In the genomic region with DNA sequence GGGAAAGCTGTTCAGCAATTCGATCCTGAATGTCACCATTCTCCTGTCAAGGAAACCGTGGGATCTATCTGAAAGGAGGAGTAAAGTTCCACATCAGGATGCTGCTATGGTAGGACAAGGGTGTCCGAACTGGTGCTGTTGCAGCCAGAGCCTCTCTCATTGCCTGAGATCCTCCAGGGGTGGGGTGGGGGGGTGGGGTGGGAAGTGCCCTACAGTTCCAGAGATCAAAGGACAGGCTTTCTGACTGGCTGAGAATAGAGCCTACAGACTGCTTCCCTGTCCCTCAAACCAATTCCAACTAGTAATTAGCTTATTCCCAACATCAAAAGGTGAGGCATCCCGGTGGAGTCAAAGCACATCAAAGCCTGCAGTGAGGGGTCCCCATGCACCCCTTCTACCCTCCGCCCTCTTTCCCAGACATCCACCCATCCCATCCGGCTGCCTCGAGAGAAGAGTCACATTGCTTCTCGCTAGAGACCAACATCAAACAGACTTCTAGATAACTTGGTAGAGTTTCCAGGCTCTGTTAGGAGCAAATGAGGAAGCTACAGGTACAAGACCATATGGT, we compare ENCODE assay signal across 29 mouse cellular contexts.
DNase-seq lines count a peak whose midpoint lies in the region; ATAC-seq and TF ChIP-seq lines count a peak whose summit lies in the region.
"Had no signal": no experiment of that assay in that cellular context is flagged by ENCODE, and none has a peak within 500 bp of the region (broad histone marks: within the 10 kb centered on the region; RNA-seq: fewer than 3 reads in every experiment).

No protein-coding gene starts in this region.

- H3K36me3 ChIP-seq in forebrain, embryonic 11.5 days (ENCODE audit: control insufficient read depth, insufficient read depth, low read length) = no peaks in the 10 kb centered on the region
- H3K36me3 ChIP-seq in forebrain, postnatal 0 days (ENCODE audit: insufficient read depth) = no peaks in the 10 kb centered on the region
- no peaks in the 10 kb centered on the region for H3K36me3 ChIP-seq in forebrain, embryonic 13.5 days (ENCODE audit: poor library complexity, severe bottlenecking)
- H3K36me3 ChIP-seq in midbrain, embryonic 13.5 days = 0 out of 2 replicates have a peak, but pooled peaks cover 5% of the 10 kb centered on the region
- H3K36me3 ChIP-seq: embryonic facial prominence, embryonic 12.5 days; heart, embryonic 13.5 days; intestine, embryonic 15.5 days; limb, embryonic 13.5 days; liver, embryonic 12.5 days; neural tube, embryonic 13.5 days had no signal

- H3K9me3 ChIP-seq in forebrain, embryonic 11.5 days (ENCODE audit: control insufficient read depth, low read length) = no peaks in the 10 kb centered on the region
- no peaks in the 10 kb centered on the region for H3K9me3 ChIP-seq in forebrain, postnatal 0 days (ENCODE audit: low read length)
- no peaks in the 10 kb centered on the region for H3K9me3 ChIP-seq in forebrain, embryonic 13.5 days (replicated peaks)
- no peaks in the 10 kb centered on the region for H3K9me3 ChIP-seq in midbrain, embryonic 13.5 days
- H3K9me3 ChIP-seq: embryonic facial prominence, embryonic 12.5 days; heart, embryonic 13.5 days; hindbrain, embryonic 10.5 days; intestine, embryonic 15.5 days; limb, embryonic 13.5 days; liver, embryonic 12.5 days; neural tube, embryonic 13.5 days had no signal

- peak; percentile 55 for DNase-seq in forebrain, embryonic 11.5 days (ENCODE audit: low spot score)
- DNase-seq in forebrain, postnatal 0 days = no peak
- peak; percentile 56 for DNase-seq in brain, embryonic 14.5 days (ENCODE audit: low read depth)
- no peak for DNase-seq in cerebellum, postnatal 36 days
- no peak for DNase-seq in liver
- DNase-seq: adrenal gland, postnatal 14 days; cerebellum, adult 11-12 months; cerebellum, adult 9-11 months; heart, postnatal 10 days; kidney, adult 8-10 months; kidney, postnatal 10 days; lung, adult 18-20 months; thymus, adult 18-20 months; thymus, postnatal 25 days had no signal

- H3K9ac ChIP-seq in forebrain, embryonic 11.5 days (ENCODE audit: low read length) = no peak overlapping the region
- H3K9ac ChIP-seq in forebrain, postnatal 0 days = no peak overlapping the region
- no peak overlapping the region for H3K9ac ChIP-seq in forebrain, embryonic 13.5 days
- no peak overlapping the region for H3K9ac ChIP-seq in midbrain, embryonic 13.5 days (replicated peaks)
- H3K9ac ChIP-seq: embryonic facial prominence, embryonic 12.5 days; heart, embryonic 13.5 days; intestine, embryonic 15.5 days; limb, embryonic 13.5 days; liver, embryonic 12.5 days; neural tube, embryonic 13.5 days had no signal

- peaks cover 4% of the 10 kb centered on the region; the same call in 1 of the 2 replicates for H3K4me1 ChIP-seq in forebrain, embryonic 11.5 days (replicated peaks; ENCODE audit: control insufficient read depth, insufficient read depth, low read length)
- H3K4me1 ChIP-seq in forebrain, postnatal 0 days (ENCODE audit: insufficient read depth) = no peaks in the 10 kb centered on the region
- H3K4me1 ChIP-seq in forebrain, embryonic 13.5 days = peaks cover 31% of the 10 kb centered on the region
- H3K4me1 ChIP-seq in midbrain, embryonic 13.5 days (replicated peaks) = peaks cover 26% of the 10 kb centered on the region
- H3K4me1 ChIP-seq: embryonic facial prominence, embryonic 12.5 days; intestine, embryonic 15.5 days; limb, embryonic 13.5 days; liver, embryonic 12.5 days had no signal

- WGBS in forebrain, embryonic 11.5 days = 28% methylated on average over 8 of the region's 8 CpGs
- WGBS in forebrain, postnatal 0 days = 29% methylated on average over 8 of the region's 8 CpGs
- WGBS in forebrain, embryonic 13.5 days = 21% methylated on average over 8 of the region's 8 CpGs
- 26% methylated on average over 8 of the region's 8 CpGs for WGBS in midbrain, embryonic 13.5 days

- TF ChIP-seq CTCF in forebrain, postnatal 0 days (IDR thresholded peaks at IDR 0.05; ENCODE audit: low read depth) = no peak
- no peak for TF ChIP-seq CTCF in brain, embryonic 14.5 days (IDR thresholded peaks at IDR 0.05; ENCODE audit: borderline replicate concordance, extremely low read depth, insufficient read depth, insufficient read length)

- no peak overlapping the region for H3K4me2 ChIP-seq in forebrain, embryonic 11.5 days (ENCODE audit: low read depth, low read length, severe bottlenecking)
- H3K4me2 ChIP-seq in forebrain, postnatal 0 days (ENCODE audit: low read depth) = no peak overlapping the region
- H3K4me2 ChIP-seq in forebrain, embryonic 13.5 days = no peak overlapping the region
- no peak overlapping the region for H3K4me2 ChIP-seq in midbrain, embryonic 13.5 days (replicated peaks)
- H3K4me2 ChIP-seq: embryonic facial prominence, embryonic 12.5 days; heart, embryonic 13.5 days; intestine, embryonic 15.5 days; limb, embryonic 13.5 days; liver, embryonic 12.5 days; neural tube, embryonic 13.5 days had no signal

- no peak overlapping the region for H3K4me3 ChIP-seq in forebrain, embryonic 11.5 days (ENCODE audit: low read depth, low read length)
- no peak overlapping the region for H3K4me3 ChIP-seq in forebrain, postnatal 0 days (ENCODE audit: low read depth, low read length)
- no peak overlapping the region for H3K4me3 ChIP-seq in forebrain, embryonic 13.5 days
- H3K4me3 ChIP-seq in midbrain, embryonic 13.5 days (replicated peaks) = no peak overlapping the region
- H3K4me3 ChIP-seq: embryonic facial prominence, embryonic 12.5 days; heart, embryonic 13.5 days; hindbrain, embryonic 10.5 days; intestine, embryonic 15.5 days; limb, embryonic 13.5 days; liver, embryonic 12.5 days; myocyte; neural tube, embryonic 13.5 days had no signal

- H3K27ac ChIP-seq in forebrain, embryonic 11.5 days (ENCODE audit: low read depth, low read length) = peak overlapping the region; percentile 53; the same call in 1 of the 2 replicates
- H3K27ac ChIP-seq in forebrain, postnatal 0 days (ENCODE audit: low read depth, low read length) = no peak overlapping the region
- H3K27ac ChIP-seq in forebrain, embryonic 13.5 days = peak overlapping the region; percentile 40
- H3K27ac ChIP-seq in midbrain, embryonic 13.5 days = peak overlapping the region; percentile 44; the same call in 1 of the 2 replicates
- H3K27ac ChIP-seq: embryonic facial prominence, embryonic 12.5 days; heart, embryonic 13.5 days; hindbrain, embryonic 10.5 days; hindbrain, postnatal 0 days; intestine, embryonic 15.5 days; limb, embryonic 13.5 days; liver, embryonic 12.5 days; macrophage; neural tube, embryonic 13.5 days; stomach, postnatal 0 days had no signal

- no peaks in the 10 kb centered on the region for H3K27me3 ChIP-seq in forebrain, embryonic 11.5 days (ENCODE audit: control insufficient read depth, insufficient read depth, low read length)
- H3K27me3 ChIP-seq in forebrain, postnatal 0 days (ENCODE audit: insufficient read depth, low read length) = no peaks in the 10 kb centered on the region
- H3K27me3 ChIP-seq in forebrain, embryonic 13.5 days = no peaks in the 10 kb centered on the region
- no peaks in the 10 kb centered on the region for H3K27me3 ChIP-seq in midbrain, embryonic 13.5 days
- H3K27me3 ChIP-seq: embryonic facial prominence, embryonic 12.5 days; heart, embryonic 13.5 days; intestine, embryonic 15.5 days; limb, embryonic 13.5 days; liver, embryonic 12.5 days; neural tube, embryonic 13.5 days had no signal

- TF ChIP-seq POLR2A in brain, embryonic 14.5 days (IDR thresholded peaks at IDR 0.05; ENCODE audit: borderline replicate concordance, extremely low read depth, insufficient read depth, insufficient read length, poor library complexity, severe bottlenecking) = no peak

- ATAC-seq in forebrain, embryonic 11.5 days (replicated peaks; ENCODE audit: low FRiP score) = peak; percentile 84
- ATAC-seq in forebrain, postnatal 0 days = no peak
- ATAC-seq in forebrain, embryonic 13.5 days = peak; percentile 50; the same call in 1 of the 2 replicates
- ATAC-seq in midbrain, embryonic 13.5 days = peak; percentile 65; the same call in 1 of the 2 replicates
- no peak for ATAC-seq in megakaryocyte progenitor cell, adult 5-6 weeks (replicated peaks; ENCODE audit: poor library complexity)
- ATAC-seq: hindbrain, postnatal 0 days; intestine, embryonic 15.5 days; liver, embryonic 12.5 days; lung, postnatal 0 days had no signal

Comparison
In these comparisons a context has a peak if more than half of its experiments do, and no peak if none do; other contexts are left out.
1. ATAC-seq: peak in forebrain, embryonic 11.5 days (single experiment), forebrain, embryonic 13.5 days (single experiment) and midbrain, embryonic 13.5 days (single experiment); none in forebrain, postnatal 0 days (single experiment) and megakaryocyte progenitor cell, adult 5-6 weeks (single experiment).
2. DNase-seq: peak in forebrain, embryonic 11.5 days (single experiment) and brain, embryonic 14.5 days (single experiment); none in forebrain, postnatal 0 days (single experiment), cerebellum, postnatal 36 days (0 of 2) and liver (single experiment).